Mouse (Mus musculus): ENCODE measurements around the gene N4bp2l2. TPM values are rescaled to one million over a fixed set of nuclear protein-coding genes. Genes with fewer than 3 reads are reported as not detected.
"Not testable (repeated sequence)": the region's sequence is repeated elsewhere in the genome, so short reads cannot be mapped to it uniquely, and the experiment has no call there.

Gene N4bp2l2
- total RNA-seq (2021): 71.7 and 76.7 TPM in 2 replicates
- long read RNA-seq, experiment 1, full-length matches to known transcripts: 5 of 14 reads
- long read RNA-seq, experiment 1, partial matches to known transcripts: 4 of 14 reads
- long read RNA-seq, experiment 1, other reads (novel, unspliced or antisense): 5 of 14 reads
- long read RNA-seq, experiment 2, full-length matches to known transcripts: 7 of 16 reads
- long read RNA-seq, experiment 2, partial matches to known transcripts: 1 of 16 reads
- long read RNA-seq, experiment 2, other reads (novel, unspliced or antisense): 8 of 16 reads

DNA sequence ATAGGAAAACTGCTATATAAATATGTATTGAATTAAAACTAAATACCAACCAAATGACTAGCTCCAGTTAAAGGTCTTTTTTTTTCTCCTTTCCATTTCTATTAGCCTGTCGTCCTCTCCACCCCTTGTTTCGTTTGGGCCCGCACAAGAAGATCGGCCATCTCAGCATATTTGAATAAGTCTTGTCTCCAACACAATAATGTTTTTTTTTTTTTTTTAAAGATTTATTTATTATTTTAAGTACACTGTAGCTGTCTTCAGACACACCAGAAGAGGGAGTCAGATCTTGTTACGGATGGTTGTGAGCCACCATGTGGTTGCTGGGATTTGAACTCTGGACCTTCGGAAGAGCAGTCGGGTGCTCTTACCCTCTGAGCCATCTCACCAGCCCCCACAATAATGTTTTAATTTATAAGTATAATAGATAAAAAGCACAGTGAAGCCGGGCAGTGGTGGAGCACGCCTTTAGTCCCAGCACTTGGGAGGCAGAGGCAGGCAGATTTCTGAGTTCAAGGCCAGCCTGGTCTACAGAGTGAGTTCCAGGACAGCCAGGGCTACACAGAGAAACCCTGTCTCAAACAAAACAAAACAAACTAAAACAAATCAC, at the start of gene N4bp2l2:
Gene N4bp2l2, minus strand, starts transcription at position 51 of the 607 bp plus-strand sequence.
- not testable (repeated sequence) for DNase-seq

DNA sequence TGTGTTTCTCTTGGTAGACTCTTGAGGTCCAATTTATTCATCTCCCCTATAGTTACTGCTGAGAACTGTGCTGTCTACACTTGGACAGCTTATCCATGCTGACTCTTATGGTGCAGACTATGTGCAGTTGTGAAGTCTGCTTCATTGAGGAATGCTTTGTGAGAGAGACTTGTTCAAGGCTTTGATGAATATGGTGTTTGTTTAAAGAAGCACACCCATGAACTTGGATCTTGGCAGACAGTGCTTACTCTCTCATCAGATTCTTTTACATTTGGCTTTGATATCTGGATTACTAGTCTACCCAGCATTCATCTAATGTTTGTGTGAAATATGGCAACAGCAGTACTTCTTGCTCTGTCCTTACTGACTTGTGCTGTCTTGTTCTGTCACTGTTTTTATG, 47.4 kb upstream of the N4bp2l2 start:
- no peak for DNase-seq

DNA sequence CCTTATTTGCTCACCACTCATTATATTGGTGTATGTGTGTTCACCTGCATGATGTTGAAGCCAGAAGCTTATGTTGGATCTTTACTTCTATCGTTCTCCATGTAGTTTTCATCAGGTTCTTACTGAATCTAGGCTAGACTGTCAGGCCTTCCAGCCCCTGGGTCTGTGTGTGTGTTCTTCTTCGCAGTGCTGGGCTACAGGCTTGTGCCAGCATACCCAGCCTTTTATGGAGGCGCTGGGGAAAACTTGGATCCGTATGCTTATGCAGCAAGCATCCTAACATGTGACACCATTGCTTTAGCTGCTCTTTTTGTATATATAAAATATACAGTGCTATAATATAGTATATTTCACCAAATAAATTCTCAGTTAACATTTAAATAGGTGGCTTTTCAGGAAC, 45.5 kb upstream of the N4bp2l2 start:
- no peak for DNase-seq

DNA sequence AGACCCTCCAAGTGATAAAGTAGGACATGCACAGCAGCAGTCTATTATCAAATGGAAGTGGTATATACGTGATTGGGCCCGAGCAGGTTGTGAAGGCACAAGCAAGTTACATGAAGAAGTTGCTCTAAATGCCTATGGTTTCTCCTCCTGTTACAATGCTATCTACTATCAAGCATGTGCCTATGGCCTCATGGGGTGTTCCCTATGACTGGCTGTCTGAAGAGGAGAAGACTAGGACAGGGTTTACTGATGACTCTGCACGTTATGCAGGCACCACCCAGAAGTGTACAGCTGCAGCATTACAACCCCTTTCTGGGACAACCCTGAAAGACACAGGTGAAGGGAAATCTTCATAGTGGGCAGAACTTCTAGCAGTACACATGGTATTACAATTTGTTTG, 41.2 kb upstream of the N4bp2l2 start:
- DNase-seq: not testable (repeated sequence)

DNA sequence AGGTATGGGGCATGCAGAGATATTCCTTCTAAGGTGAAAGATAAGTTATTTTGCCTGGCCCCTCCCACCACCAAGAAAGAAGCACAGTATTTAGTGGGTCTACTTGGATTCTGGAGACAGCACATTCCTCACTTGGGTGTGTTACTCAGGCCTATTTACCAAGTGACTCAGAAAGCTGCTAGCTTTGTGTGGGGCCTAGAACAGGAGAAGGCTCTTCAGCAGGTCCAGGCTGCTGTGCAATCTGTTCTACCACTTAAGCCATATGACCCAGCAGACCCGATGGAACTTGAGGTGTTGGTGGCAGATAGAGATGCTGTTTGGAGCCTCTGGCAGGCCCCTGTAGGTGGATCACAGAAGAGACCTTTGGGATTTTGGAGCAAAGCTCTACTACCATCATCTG, 40.7 kb upstream of the N4bp2l2 start:
- not testable (repeated sequence) for DNase-seq

DNA sequence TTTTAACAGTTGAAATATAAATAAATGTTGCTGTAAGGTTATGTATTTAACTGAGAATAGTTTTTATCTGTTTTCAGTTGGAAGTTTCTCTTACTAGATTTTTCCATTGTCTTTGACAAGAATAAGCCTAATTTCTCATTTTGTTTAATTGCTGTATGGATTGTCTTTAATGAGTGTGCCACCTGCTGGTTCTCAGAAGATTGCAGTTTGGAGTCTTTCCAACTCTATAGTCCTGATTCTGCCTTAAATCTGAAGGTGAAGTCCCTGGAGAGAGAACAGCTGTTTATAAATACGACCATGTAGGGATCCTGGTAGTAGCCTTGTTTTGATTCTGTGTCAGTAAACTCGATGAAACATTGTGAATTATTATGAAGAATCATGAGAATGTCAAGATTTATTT, 36.7 kb upstream of the N4bp2l2 start:
- peak; percentile 28 for DNase-seq

DNA sequence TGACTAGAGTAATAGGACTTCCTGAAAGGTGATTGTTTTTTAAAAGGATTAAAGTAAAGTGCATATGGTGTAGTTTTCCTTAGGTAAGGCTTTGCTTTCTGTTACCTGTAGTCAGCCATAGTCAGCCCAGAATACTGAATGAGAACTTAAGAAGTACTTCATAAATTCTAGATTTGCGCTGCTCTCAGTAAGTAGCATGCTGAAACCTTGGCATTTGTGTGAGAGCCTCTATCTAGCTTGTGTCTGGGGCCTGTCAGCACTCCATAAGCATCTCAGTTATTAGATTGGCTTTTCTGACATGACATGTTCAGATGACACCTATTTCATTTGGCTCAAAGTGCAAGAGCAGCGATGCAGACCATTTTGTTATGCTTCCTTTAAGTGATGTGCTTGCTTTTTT, 27.3 kb upstream of the N4bp2l2 start:
- no peak for DNase-seq

DNA sequence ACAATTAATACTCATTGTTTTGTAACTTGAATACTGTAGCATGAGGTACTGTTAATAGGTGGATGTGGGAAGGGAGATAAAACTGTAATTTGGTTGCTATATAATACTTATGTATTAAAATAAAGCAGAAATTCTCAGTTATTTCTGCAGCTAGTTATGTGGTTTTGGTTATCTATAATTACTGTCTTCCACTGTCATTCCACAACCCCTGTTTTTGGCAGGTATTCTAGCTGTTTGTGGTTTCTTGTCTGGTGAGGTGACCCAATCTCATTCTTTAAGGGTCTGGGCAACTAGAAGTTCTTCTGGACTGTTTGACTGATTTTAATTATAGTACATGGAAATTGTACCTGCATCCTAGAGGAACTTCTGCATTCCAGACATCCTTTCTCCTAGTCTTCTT, 24.7 kb upstream of the N4bp2l2 start:
- DNase-seq: no peak

DNA sequence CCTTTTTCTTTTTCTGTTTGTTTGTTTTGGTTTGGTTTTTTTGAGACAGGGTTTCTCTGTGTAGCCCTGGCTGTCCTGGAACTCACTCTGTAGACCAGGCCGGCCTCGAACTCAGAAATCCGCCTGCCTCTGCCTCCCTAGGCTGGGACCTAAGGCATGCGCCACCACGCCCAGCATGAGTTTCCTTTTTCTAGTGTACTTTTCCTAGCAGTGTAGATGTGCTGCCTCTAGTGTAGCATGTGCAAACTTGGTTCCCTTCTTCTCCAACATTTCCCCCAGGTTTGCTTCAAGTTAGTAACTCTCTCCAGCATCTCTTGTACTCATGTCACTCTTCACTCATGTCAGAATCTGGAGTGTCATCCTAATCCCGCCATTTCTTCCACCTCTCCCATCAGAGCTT, 16.9 kb upstream of the N4bp2l2 start:
- DNase-seq: not testable (repeated sequence)

DNA sequence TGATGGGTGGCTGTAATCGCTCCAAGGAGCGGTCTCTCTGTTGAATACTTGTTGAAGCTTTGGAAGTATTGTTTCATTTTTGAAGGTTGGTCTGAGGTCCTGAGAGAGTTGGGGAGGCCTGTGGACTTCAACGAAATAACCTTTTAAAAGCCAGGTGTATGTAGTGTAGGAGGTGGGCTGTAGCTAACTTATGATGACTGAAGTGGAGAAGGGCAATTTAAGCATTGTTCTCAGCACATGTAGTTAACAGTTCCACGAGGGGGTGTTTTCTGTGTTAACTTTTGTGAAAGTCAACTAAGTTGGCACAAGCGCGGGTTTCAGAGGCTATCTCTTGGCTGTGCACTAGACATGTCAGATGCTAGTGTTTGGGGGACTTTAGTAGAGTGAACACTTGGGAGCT, 8.9 kb upstream of the N4bp2l2 start:
- no peak for DNase-seq

DNA sequence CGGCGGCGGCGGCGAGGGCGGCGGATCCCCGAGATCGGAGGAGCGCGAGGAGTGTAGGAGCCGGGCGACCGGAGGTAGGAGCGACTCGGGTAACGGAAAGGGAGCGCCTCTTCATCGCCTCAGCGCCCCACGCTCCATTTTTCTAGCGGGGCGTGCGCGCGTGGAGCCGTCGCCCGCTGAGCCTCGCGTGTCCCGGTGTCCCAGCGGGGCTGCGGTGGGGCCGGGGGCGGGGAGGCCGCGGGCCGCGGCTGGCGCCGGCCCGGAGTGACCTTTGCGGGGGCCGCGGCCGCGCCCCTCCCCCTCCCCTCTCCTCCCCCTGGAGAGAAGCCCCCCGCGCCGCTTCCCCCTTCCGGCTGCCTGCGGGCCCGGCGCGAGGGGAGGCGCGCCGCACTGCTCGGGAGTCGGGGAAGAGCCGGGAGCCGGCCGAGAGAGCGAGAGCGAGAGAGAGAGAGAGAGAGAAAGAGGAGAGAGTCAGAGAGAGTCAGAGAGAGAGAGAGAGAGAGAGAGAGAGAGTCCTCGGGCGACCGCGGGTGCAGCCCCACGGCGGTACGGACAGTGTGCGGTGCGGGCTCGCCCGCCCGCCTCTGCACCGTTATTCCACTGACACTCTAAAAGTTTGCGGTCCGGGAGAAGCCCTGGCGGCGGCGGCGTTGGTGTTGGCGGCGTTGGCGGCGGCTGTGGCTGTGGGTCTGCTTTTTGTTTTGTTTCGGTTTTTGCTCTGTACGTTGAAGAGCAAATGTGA, 8.1 kb upstream of the N4bp2l2 start:
- peak; percentile 59 for DNase-seq

DNA sequence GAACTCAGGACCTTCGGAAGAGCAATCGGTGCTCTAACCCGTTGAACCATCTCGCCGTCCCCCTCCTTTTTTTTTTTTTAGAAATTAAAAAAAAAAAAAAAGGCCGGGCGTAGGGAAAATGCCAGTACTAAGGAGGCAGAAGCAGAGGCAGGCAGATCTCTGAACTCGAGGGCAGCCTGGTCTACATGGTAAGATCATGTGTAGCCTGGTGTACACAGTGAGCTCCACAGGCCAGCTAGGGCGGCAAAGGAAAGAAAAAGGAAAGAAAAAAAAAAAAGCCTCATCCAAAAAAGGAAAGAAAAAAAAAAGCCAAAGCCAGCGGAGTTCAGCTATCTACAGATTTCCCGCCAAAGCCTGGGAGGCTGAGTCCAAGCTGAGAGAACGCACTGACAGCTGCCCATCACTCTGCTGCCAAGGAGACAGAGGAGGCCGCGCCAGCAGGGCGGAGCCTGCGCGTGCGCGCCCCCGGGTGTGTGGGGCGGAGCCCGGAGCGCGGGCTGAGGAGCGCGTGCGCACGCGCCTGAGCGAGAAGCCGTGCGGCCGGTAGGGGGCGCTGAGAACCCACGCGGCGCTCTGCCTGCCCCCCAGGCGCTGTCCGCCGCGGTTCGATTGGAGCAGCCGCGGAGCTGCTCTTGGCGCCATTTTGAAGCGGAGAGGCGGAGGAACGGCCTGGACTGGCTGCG, 7.3 kb upstream of the N4bp2l2 start, which contains the start of gene Pds5b:
Gene Pds5b, plus strand, starts transcription at position 587 of the 683 bp plus-strand sequence.
- DNase-seq: peak; percentile 97

DNA sequence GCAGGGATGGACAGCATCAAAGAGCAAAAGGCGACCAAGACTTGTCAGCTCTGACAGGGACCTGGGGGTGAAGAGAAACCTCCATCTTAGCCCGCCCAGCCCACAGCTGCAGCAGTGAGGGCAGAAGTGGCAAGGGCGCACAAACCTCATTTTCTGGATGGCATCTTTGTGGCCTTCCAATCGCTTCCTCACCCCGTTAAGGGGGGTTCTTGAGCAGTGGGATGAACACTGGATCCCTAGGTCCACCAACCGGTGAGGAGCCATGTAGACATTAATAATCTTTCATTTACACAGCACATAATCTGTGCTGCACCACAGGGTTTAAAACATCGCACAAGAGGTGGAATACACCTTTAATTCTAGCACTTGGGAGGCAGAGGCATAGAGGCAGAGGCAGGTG, 6.4 kb upstream of the N4bp2l2 start:
- no peak for DNase-seq

DNA sequence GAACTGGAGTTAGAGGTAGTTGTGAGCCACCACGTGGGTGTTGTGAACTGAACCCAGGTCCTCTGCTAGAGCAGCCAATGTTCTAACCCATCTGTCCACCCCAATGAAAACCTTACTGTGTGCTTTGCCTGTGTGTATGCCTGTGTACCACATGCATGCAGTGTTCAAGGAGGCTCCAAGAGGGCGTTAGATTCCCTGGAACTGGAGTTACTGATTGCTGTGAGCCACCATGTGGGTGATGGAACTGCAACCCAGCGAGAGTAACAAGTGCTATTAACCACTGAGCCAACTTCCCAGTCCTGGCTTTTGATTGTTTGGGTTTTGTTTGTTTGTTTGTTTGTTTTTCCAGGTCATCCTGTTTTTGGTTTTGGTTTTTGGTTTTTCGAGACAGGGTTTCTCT, 2.7 kb upstream of the N4bp2l2 start:
- no peak for DNase-seq

DNA sequence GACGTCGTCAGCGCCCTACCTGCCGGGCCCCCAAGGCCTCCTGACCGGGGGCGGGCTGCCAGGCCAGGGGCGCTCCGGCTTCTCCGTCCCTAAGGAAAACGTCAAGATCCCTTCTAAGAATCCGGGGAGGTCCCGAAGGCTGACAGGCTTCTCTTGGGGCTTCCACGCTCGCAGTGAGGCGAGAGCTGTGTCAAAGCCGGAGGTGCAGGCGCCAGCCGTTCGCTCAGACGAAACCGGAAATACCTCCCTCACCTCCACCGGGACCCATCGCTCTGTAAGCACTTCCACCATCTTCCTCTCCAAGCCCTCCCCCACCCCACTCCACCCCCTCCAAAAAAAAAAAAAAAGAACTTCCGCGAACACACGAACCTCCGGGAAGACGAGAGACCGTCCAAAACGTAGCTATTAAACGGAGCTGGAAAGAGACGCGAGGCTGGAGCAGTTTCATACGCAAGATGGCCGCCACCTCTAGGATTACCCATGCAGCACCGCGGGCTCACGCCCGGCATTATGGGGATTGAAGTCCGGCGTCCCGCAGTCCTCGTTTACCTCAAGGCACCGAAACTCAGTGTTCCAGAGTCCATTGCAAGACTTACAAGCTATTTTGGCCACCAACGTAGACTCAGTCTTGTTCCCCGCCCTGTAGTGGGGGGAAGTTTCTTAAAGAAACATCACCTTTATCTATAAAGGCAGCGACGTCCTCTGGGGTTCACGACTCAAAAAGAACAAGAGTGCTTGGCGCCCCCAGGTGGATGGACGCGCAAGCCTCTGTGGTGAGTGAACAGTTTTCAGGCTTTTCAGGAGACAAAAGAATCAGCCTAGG, 640 bp downstream of the N4bp2l2 start:
- peak; percentile 96 for DNase-seq

DNA sequence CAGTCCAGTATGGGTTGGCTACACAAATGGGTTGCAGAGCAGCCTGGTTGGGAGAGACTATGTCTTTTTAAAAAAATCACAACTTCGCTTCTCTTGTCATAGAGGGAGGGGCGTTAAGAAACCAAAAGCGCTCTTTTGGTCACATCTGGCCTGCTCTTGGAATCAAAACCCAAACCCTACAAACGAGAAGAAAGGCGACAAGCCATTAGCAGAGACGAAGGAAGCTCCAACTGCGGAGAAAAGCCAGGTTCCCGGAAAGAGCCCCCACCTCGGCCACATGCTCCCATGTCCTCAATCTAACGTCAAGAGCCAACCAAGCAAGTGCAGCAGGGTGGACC, 1.2 kb downstream of the N4bp2l2 start:
- no peak for DNase-seq

DNA sequence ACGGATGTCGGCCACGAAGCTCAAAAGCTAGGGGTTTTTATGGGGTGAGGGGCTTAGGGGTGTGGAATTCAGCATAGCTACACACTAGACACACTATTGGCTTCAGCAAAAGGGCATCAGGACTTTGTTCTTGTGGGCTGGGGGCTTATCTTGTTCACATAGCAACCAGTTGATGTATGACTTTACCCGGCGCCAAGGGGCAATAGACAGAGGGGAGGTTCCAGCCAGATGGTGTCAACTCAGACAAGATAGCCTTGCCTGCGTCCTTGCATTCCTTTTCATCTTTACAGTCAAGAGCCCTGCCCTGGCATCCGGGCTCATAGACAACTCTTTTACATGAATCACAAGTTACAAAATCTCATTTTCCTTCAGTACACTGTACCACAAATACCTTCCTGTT, 2.1 kb downstream of the N4bp2l2 start:
- DNase-seq: peak; percentile 54

DNA sequence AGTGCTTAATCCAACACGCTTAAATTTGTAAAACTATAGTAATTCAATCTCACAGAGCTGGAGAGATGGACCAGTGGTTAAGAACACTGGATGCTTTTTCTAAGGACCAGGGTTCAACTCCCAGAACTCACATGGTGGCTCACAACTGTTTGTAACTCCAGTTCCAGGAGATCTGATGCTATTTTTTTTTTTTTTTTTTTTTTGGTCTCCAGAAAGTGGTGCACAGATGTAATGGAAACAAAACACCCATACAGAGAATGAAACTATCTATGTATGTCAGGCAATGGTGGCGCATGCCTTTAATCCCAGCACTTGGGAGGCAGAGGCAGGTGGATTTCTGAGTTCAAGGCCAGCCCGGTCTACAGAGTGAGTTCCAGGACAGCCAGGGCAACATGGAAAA, 5.7 kb downstream of the N4bp2l2 start:
- not testable (repeated sequence) for DNase-seq

DNA sequence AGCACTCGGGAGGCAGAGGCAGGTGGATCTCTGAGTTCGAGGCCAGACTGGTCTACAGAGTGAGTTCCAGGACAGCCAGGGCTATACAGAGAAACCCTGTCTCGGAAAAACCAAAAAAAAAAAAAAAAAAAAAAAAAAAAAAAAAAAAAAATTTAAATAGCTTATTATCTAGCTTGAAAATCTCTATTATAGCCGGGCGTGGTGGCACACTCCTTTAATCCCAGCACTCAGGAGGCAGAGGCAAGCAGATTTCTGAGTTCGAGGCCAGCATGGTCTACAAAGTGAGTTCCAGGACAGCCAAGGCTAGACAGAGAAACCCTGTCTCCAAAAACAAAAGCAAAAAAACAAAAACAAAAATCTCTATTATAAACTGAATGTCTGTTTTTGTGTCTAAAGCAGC, 6.6 kb downstream of the N4bp2l2 start:
- DNase-seq: not testable (repeated sequence)

DNA sequence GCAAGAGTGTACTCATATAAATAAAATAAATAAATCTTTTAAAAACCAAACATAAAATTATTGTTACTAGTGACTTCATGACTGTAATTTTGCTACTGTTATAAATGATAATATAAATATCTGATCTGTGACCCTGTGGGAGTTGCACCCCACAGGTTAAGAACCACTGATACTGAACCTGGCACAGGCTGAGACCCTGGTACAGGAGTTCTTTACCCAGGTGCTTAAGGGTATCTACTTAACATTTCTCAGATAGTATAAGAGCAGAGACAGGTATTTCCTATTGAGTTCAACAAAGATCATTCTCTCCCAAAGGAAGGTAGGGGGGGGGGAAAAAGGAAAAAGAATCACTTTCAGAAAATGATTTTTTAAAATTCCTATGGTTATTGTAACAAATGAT, 11.4 kb downstream of the N4bp2l2 start:
- DNase-seq: no peak

DNA sequence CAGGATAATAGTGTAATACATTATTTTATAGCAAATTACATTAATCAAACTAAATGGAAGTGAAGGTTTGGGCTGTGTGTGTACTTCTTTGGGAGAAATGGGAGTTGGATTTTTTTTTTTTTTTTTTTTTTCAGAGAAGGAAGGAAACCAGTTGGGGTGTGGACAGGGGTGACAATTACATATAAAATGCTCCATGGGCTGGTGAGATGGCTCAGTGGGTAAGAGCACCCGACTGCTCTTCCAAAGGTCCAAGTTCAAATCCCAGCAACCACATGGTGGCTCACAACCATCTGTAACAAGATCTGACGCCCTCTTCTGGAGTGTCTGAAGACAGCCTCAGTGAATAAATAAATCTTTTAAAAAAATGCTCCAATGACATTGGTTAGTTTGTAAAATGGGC, 13.4 kb downstream of the N4bp2l2 start:
- DNase-seq: no peak

DNA sequence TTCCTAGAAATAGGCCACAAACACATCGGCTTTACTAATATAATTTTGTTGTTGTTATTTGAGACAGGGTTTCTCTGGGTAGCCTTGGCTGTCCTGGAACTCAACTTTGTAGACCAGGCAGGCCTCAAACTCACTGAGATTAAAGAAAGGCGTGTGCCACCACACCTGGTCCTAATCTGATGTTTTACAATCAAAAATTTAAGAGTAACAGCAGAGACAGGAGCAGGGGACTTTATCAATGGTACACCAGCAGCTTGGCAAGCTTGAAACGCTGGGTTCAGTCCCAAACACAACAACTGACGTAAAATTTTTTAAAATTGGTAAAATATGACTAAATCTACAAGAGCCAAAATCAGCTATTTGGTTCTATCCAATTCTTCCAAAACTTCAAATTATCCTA, 21.1 kb downstream of the N4bp2l2 start:
- DNase-seq: no peak
